Mouse (Mus musculus) megakaryocyte-erythroid progenitor cell, adult 5-6 weeks (primary cell): ENCODE measurements around the gene Palm3. TPM values are rescaled to one million over a fixed set of nuclear protein-coding genes. Genes with fewer than 3 reads are reported as not detected.
A peak's percentile ranks its signal among the peaks of the same experiment; 100 is the strongest.

ENCODE experiments used
- ATAC-seq: replicated peaks from 2 replicates; pipeline ENCODE4 v1.8.0; 2016; ENCODE audit warnings: mild to moderate bottlenecking, inconsistent platforms; ENCODE audit not compliant: severe bottlenecking, poor library complexity, low FRiP score, low TSS enrichment
- total RNA-seq, 2 experiments: library from RNA; stranded (forward) in 1 of 2; stranded (reverse) in 1 of 2; fragments of 200-1000, 215-1000 nt in 1 of 2; fragments of >200 nt in 1 of 2; fragmentation: Nextera tagmentation in 1 of 2; gene quantifications; 2 replicates each; pipeline ENCODE4 v1.2.3; 2014 to 2017

Palm3 gene
- total RNA-seq, 2 experiments from 2014 or later: not detected

- 0 out of 2 replicates have a peak, but pooled peaks have one; percentile 22 for ATAC-seq
Observed at GRCm38 (mm10) chr8:84053229-84053628, 32.0 kb downstream of the Palm3 start.

- no peak for ATAC-seq
Observed at GRCm38 (mm10) chr8:84057827-84058226, 36.6 kb downstream of the Palm3 start.

- no peak for ATAC-seq
Observed at GRCm38 (mm10) chr8:84059226-84059625, 38.0 kb downstream of the Palm3 start.

DNA sequence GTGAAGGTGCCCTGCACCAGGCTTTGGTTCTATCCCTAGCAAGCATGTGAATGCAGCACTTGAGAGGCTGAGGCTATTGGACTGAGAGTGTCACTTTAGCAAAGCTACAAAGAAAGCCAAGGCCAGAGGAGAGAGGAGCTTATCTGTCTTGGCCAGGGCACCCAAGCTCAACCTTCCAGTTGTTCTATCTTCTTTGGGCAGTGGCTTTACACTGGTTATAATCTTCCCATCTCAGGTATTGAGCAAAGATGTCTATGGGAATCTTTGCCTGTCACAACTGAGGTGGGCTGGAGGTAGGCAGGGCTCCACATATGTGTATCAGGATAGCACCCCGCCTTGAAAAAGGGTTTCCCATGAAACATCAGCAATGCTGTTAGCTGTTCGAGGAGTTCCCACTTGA lies 39.0 kb downstream of the Palm3 start:
- ATAC-seq: peak; percentile 91

GRCm38 (mm10) chr8:84063861-84064610 lies 42.8 kb downstream of the Palm3 start:
- no peak for ATAC-seq

DNA sequence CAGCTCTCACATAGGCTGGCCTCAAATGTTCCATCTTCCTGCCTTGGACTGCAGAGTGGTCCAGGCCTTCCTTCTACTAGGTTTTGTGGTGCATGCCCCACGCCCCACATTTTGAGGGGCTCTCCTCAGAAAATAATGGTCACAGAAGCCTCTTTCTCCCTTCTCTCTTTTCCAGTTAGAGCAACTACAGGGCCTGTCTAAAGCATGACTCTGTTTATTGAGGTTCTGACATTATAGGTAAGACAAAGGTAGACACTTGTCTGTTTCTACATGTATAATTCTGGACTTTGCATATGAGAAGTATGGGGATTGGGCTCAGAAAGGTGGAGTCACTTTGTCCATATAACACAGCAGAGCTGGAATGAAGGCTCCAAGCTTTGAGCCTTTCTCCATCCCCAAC lies 43.8 kb downstream of the Palm3 start, which contains the start of gene Gm10643:
Gene Gm10643, minus strand, starts transcription at position 101 of the 400 bp plus-strand sequence.
- no peak for ATAC-seq

DNA sequence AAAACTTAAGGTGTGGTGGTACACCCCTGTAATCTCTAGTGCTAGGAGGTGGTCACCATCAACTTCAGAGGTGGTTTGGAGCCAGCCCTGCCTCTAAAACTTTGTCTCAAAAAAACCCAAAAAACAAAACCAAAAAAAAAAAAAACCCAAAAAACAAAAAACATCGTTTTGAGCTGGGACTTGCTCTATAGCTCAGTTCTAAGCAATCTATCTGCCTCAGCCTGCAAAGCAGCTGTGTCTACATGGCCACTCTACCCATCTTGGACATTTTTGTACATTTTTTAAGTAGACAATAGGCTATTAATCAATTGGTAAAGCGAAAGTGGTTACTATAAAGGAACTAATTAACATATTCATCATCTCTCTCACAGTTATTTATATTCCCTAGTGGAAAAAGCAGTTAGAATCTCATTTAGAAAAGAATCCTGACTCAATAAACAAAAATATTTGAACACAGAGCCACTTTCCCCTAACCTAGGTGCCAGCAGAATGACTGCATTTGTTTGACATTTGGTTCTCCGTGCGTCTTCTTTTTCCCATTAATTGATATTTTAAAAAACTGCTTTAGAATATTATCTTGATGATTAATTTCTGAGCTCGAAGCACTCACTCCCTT lies 44.3 kb downstream of the Palm3 start:
- ATAC-seq: no peak

GRCm38 (mm10) chr8:84066291-84066930 lies 45.1 kb downstream of the Palm3 start, which contains the start of gene Rfx1:
Rfx1 (plus strand) TSS chr8:84066834.
- ATAC-seq: peak; percentile 92

DNA sequence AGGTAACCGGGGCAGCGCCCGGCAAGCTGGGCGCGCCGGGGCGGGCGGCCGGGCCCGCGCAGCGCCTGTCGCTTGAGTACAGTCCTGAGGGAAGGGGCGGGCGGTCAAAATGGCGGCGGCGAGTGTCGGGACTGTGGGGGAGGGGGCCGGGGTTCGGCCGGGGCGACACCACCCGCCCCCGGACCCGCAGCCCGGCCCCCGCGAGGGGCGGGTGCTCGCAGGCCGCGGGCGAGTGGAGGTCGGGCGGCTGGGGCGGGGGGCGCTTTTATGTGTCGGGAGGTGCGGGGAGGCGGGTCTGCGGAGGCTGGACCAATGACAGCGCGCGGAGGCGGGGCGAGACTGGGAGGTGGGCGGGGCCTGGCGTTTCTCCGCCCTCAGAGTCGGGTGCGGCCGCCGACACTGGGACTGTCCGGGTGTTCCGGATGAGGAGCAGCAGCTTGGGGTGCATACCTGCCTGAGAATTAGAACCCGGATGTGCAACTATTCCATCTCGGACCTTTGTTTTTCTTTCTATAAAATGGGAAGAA lies 45.8 kb downstream of the Palm3 start:
- peak; percentile 66 for ATAC-seq

- no peak for ATAC-seq
Observed at GRCm38 (mm10) chr8:84067911-84068310, 46.6 kb downstream of the Palm3 start.

- no peak for ATAC-seq
Observed at GRCm38 (mm10) chr8:84068316-84069035, 47.2 kb downstream of the Palm3 start.

GRCm38 (mm10) chr8:84069169-84069568 lies 47.9 kb downstream of the Palm3 start:
- ATAC-seq: no peak

DNA sequence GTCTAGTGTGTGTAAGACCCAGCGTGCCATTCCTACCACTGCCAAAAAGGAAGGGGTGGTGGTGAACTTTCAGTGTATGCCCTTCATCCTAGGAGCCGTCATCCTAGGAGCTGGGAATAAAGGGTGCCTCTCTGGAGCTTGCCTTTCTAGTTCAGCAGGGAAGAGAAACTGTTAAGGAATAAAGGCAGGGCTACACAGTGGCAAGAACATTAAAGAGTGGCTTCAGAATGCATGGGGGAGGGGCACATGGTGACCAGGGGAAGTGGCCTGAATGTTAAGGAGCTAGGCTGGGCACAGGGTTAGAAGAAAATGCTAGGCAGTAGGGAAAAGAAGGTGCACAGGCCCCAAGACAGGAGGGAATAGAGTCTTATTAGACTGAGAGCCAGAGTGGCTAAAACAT lies 48.5 kb downstream of the Palm3 start:
- no peak for ATAC-seq

GRCm38 (mm10) chr8:84070241-84070640 lies 49.0 kb downstream of the Palm3 start:
- ATAC-seq: no peak

DNA sequence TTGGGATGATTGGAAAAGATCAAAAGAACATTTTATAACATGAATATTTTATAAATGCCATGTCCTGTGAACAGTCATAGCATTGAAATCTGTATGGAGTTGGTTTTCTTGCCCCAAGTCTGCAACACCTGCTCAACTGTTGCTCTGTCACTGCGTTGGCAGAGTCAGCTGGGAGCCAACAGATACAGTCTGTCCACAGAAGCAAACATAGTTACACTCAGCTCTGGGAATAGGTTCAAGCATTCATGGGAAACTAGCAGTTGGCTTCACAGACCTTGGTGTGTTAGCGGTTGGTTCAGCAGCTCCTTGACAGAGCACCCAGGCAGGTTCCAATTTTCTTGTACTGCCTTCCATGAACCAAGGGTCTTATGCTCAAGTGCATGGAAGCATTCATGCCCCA lies 49.4 kb downstream of the Palm3 start:
- no peak for ATAC-seq

- ATAC-seq: no peak
Observed at GRCm38 (mm10) chr8:84071921-84072320, 50.6 kb downstream of the Palm3 start.

- no peak for ATAC-seq
Observed at GRCm38 (mm10) chr8:84072321-84072720, 51.0 kb downstream of the Palm3 start.

DNA sequence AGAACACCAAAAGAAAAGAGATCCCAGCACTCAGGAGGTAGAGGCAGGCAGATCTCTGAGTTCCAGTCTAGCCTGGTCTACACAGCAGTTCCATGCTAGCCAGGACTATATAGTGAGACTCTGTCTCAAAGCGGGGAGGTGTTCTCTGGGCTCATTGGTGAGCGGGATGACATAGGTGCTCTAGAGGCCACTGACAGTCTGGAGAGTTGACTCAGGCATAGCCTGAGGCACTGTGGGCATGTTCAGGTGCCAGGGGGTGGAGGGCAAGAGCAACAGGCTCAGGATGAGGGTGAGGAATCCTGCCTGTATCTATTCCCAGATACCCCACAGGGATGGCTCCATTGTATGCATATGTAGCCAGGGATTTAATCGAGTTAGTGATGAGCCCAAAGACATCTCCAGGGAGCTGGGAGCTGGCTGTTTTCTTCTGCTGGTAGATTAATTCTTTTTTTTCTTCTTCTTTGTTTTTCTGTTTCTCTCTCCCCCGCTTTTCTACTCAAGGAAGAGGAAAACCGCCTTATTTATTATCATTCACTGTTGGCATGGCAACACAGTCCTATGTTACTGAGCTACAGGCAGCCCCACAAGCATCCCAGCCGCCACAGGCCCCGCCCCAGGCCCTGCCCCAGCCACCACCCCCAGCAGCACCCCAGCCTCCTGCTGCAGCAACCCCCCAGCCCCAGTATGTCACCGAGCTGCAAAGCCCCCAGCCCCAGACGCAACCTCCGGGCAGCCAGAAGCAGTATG lies 52.1 kb downstream of the Palm3 start:
- ATAC-seq: no peak

DNA sequence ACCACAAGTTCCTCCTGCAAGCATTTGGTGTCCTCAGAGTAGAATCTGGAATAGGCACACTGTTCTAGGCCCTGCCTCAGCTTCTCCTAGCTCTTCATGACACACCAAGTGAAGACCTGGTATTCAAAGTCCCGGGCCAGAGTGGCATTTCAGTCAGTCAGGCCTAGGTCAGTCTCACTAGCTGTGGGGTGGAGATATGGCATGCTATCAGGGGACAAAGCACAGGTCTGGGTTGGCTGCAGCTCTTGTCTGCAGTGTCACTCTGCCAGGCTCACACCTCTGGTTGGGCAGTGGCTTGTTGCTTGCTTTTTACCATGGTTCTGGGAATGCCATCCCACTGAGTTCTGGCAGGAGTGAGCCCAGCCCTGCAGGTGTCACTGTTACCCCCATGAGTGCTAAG lies 55.1 kb downstream of the Palm3 start:
- 0 out of 2 replicates have a peak, but pooled peaks have one; percentile 56 for ATAC-seq
